Mouse (Mus musculus): ENCODE measurements around the gene Shisal2b. TPM values are rescaled to one million over a fixed set of nuclear protein-coding genes. Genes with fewer than 3 reads are reported as not detected.
A peak's percentile ranks its signal among the peaks of the same experiment; 100 is the strongest.

Shisal2b gene
- polyA plus RNA-seq, 1 experiment from 2014 or later = 0.46 TPM

GRCm38 (mm10) chr13:104843295-104844089, 20.2 kb downstream of the Shisal2b start:
- ATAC-seq (ENCODE audit: low FRiP score) = no peak
- Histone ChIP-seq H3K4me3 (no peak overlapping the region), H3K9me3 (replicated peaks) (no peaks in the 10 kb centered on the region), H3K4me2 (replicated peaks) (no peak overlapping the region), H3K27ac (no peak overlapping the region), H3K27me3 (no peaks in the 10 kb centered on the region), H3K9ac (no peak overlapping the region), H3K4me1 (no peaks in the 10 kb centered on the region), H3K36me3 (peaks cover 4% of the 10 kb centered on the region)
- WGBS = 88% methylated on average over 10 of the region's 13 CpGs

- Histone ChIP-seq H3K9me3 (replicated peaks) (no peaks in the 10 kb centered on the region), H3K27me3 (no peaks in the 10 kb centered on the region), H3K36me3 (peaks cover 12% of the 10 kb centered on the region), H3K9ac (no peak overlapping the region), H3K4me1 (no peaks in the 10 kb centered on the region), H3K4me3 (no peak overlapping the region), H3K27ac (no peak overlapping the region), H3K4me2 (replicated peaks) (no peak overlapping the region)
- ATAC-seq (ENCODE audit: low FRiP score) = no peak
- WGBS = 82% methylated on average over 4 of the region's 4 CpGs
Measured at GRCm38 (mm10) chr13:104841937-104842336, 21.8 kb downstream of the Shisal2b start.

GRCm38 (mm10) chr13:104837628-104838027, 26.1 kb downstream of the Shisal2b start:
- Histone ChIP-seq H3K27me3 (no peaks in the 10 kb centered on the region), H3K27ac (no peak overlapping the region), H3K9me3 (replicated peaks) (no peaks in the 10 kb centered on the region), H3K4me1 (no peaks in the 10 kb centered on the region), H3K4me3 (no peak overlapping the region), H3K36me3 (peaks cover 32% of the 10 kb centered on the region), H3K4me2 (replicated peaks) (no peak overlapping the region), H3K9ac (no peak overlapping the region)
- no peak for ATAC-seq (ENCODE audit: low FRiP score)
- 86% methylated on average over 7 of the region's 7 CpGs for WGBS

- Histone ChIP-seq H3K36me3 (peaks cover 59% of the 10 kb centered on the region), H3K4me3 (no peak overlapping the region), H3K4me2 (replicated peaks) (no peak overlapping the region), H3K4me1 (no peaks in the 10 kb centered on the region), H3K9me3 (replicated peaks) (0 out of 2 replicates have a peak, but pooled peaks cover 2% of the 10 kb centered on the region), H3K27me3 (no peaks in the 10 kb centered on the region), H3K9ac (no peak overlapping the region), H3K27ac (no peak overlapping the region)
- 96% methylated on average over 13 of the region's 13 CpGs for WGBS
- no peak for ATAC-seq (ENCODE audit: low FRiP score)
Measured at GRCm38 (mm10) chr13:104832811-104833210, 30.9 kb downstream of the Shisal2b start.

- Histone ChIP-seq H3K27me3 (no peaks in the 10 kb centered on the region), H3K36me3 (peaks cover 30% of the 10 kb centered on the region), H3K9me3 (replicated peaks) (0 out of 2 replicates have a peak, but pooled peaks cover 6% of the 10 kb centered on the region), H3K9ac (no peak overlapping the region), H3K4me1 (peaks cover 5% of the 10 kb centered on the region), H3K27ac (no peak overlapping the region), H3K4me2 (replicated peaks) (no peak overlapping the region), H3K4me3 (no peak overlapping the region)
- WGBS = 77% methylated on average over 2 of the region's 2 CpGs
- ATAC-seq (ENCODE audit: low FRiP score) = no peak
Measured at GRCm38 (mm10) chr13:104825470-104825869, 38.2 kb downstream of the Shisal2b start.

- Histone ChIP-seq H3K9me3 (replicated peaks) (no peaks in the 10 kb centered on the region), H3K27ac (peak overlapping the region; percentile 55; the same call in 1 of the 2 replicates), H3K4me2 (replicated peaks) (peak overlapping the region; percentile 17; the same call in 1 of the 2 replicates), H3K9ac (no peak overlapping the region), H3K36me3 (peaks cover 9% of the 10 kb centered on the region), H3K27me3 (no peaks in the 10 kb centered on the region), H3K4me3 (no peak overlapping the region), H3K4me1 (peaks cover 15% of the 10 kb centered on the region)
- whole genome bisulfite sequencing = 33% methylated on average over 8 of the region's 8 CpGs
- ATAC-seq (ENCODE audit: low FRiP score) = peak; percentile 65
Measured at GRCm38 (mm10) chr13:104822411-104822838, 41.3 kb downstream of the Shisal2b start.

- 95% methylated on average over 1 of the region's 1 CpGs for WGBS
- ATAC-seq (ENCODE audit: low FRiP score) = no peak
- Histone ChIP-seq H3K36me3 (peaks cover 4% of the 10 kb centered on the region), H3K27me3 (no peaks in the 10 kb centered on the region), H3K4me1 (peaks cover 15% of the 10 kb centered on the region), H3K9ac (no peak overlapping the region), H3K9me3 (replicated peaks) (no peaks in the 10 kb centered on the region), H3K4me2 (replicated peaks) (no peak overlapping the region), H3K27ac (no peak overlapping the region), H3K4me3 (no peak overlapping the region)
Measured at GRCm38 (mm10) chr13:104821908-104822307, 41.8 kb downstream of the Shisal2b start.

GRCm38 (mm10) chr13:104821192-104821591, 42.5 kb downstream of the Shisal2b start:
- Histone ChIP-seq H3K36me3 (0 out of 2 replicates have a peak, but pooled peaks cover 3% of the 10 kb centered on the region), H3K4me1 (peaks cover 17% of the 10 kb centered on the region), H3K4me2 (replicated peaks) (no peak overlapping the region), H3K9me3 (replicated peaks) (no peaks in the 10 kb centered on the region), H3K27me3 (no peaks in the 10 kb centered on the region), H3K27ac (no peak overlapping the region), H3K4me3 (no peak overlapping the region), H3K9ac (no peak overlapping the region)
- no peak for ATAC-seq (ENCODE audit: low FRiP score)

GRCm38 (mm10) chr13:104817696-104818095, 46.0 kb downstream of the Shisal2b start:
- Histone ChIP-seq H3K36me3 (0 out of 2 replicates have a peak, but pooled peaks cover 3% of the 10 kb centered on the region), H3K4me3 (peak overlapping the region; percentile 76), H3K9me3 (replicated peaks) (no peaks in the 10 kb centered on the region), H3K9ac (peak overlapping the region; percentile 79), H3K27me3 (no peaks in the 10 kb centered on the region), H3K4me2 (replicated peaks) (peak overlapping the region; percentile 71), H3K27ac (no peak overlapping the region), H3K4me1 (peaks cover 21% of the 10 kb centered on the region)
- no peak for ATAC-seq (ENCODE audit: low FRiP score)
- WGBS = 66% methylated on average over 12 of the region's 12 CpGs

- Histone ChIP-seq H3K9ac (peak within 1 kb of the TSS; percentile 79), H3K27me3 (no peaks in the 10 kb centered on the region), H3K4me1 (peaks cover 16% of the 10 kb centered on the region), H3K4me2 (replicated peaks) (peak within 1 kb of the TSS; percentile 71), H3K4me3 (peak within 1 kb of the TSS; percentile 76), H3K36me3 (0 out of 2 replicates have a peak, but pooled peaks cover 3% of the 10 kb centered on the region), H3K27ac (peak within 1 kb of the TSS; percentile 70; the same call in 1 of the 2 replicates), H3K9me3 (replicated peaks) (no peaks in the 10 kb centered on the region)
- peak; percentile 97 for ATAC-seq (ENCODE audit: low FRiP score)
- WGBS = under 1% methylated on average over 50 of the region's 50 CpGs
Measured at GRCm38 (mm10) chr13:104816635-104817571, 46.8 kb downstream of the Shisal2b start, which contains the start of gene Cwc27. TSS of gene Cwc27 (minus strand) at chr13:104817142.

GRCm38 (mm10) chr13:104816270-104816634, 47.4 kb downstream of the Shisal2b start:
- Histone ChIP-seq H3K4me3 (peak overlapping the region; percentile 76), H3K36me3 (0 out of 2 replicates have a peak, but pooled peaks cover 3% of the 10 kb centered on the region), H3K27ac (no peak overlapping the region), H3K9me3 (replicated peaks) (no peaks in the 10 kb centered on the region), H3K4me2 (replicated peaks) (peak overlapping the region; percentile 71), H3K9ac (peak overlapping the region; percentile 79), H3K4me1 (peaks cover 16% of the 10 kb centered on the region), H3K27me3 (no peaks in the 10 kb centered on the region)
- WGBS = 9% methylated on average over 8 of the region's 8 CpGs
- peak; percentile 27; the same call in 1 of the 2 replicates for ATAC-seq (ENCODE audit: low FRiP score)

- no peak overlapping the region for H3K9ac ChIP-seq
- WGBS = 63% methylated on average over 3 of the region's 3 CpGs
- no peak overlapping the region for H3K27ac ChIP-seq
- peaks cover 24% of the 10 kb centered on the region for H3K36me3 ChIP-seq
- no peak overlapping the region for H3K4me3 ChIP-seq
- ATAC-seq (ENCODE audit: low FRiP score) = no peak
- no peaks in the 10 kb centered on the region for H3K4me1 ChIP-seq
- H3K27me3 ChIP-seq = no peaks in the 10 kb centered on the region
- H3K4me2 ChIP-seq (replicated peaks) = no peak overlapping the region
- no peaks in the 10 kb centered on the region for H3K9me3 ChIP-seq (replicated peaks)
Measured at GRCm38 (mm10) chr13:104805681-104806080, 58.0 kb downstream of the Shisal2b start.

Measured in hindbrain, embryonic 12.5 days (tissue).